Mouse (Mus musculus) kidney, adult 8-10 months (tissue): ENCODE data around the gene Satb2.

Source experiments
- DNase-seq, 2 experiments: peaks; one replicate each; pipeline ENCODE4 v3.0.0; 2022

The Satb2 gene

GRCm38 (mm10) chr1:56972950-56973592 lies 5.4 kb downstream of the Satb2 start:
- peak; percentile 89 to 96 for DNase-seq

- peak in 1 of 2 experiments; percentile 42 for DNase-seq
These were observed 6.0 kb downstream of the Satb2 start for GRCm38 (mm10) chr1:56972251-56972949.

- no peak for DNase-seq
These were observed 6.6 kb downstream of the Satb2 start for GRCm38 (mm10) chr1:56971942-56972250.

GRCm38 (mm10) chr1:56971441-56971861 lies 7.0 kb downstream of the Satb2 start:
- no peak for DNase-seq

- DNase-seq: no peak
These were observed 7.7 kb downstream of the Satb2 start for GRCm38 (mm10) chr1:56970740-56971141.

- DNase-seq: peak; percentile 59 to 71
These were observed 8.8 kb downstream of the Satb2 start for GRCm38 (mm10) chr1:56969364-56970360.

- DNase-seq: no peak
These were observed 12.4 kb downstream of the Satb2 start for GRCm38 (mm10) chr1:56965879-56966579.

GRCm38 (mm10) chr1:56964493-56964892 lies 14.0 kb downstream of the Satb2 start:
- DNase-seq: no peak

GRCm38 (mm10) chr1:56963291-56963690 lies 15.2 kb downstream of the Satb2 start:
- no peak for DNase-seq

- no peak for DNase-seq
These were observed 19.5 kb downstream of the Satb2 start for GRCm38 (mm10) chr1:56958996-56959395.

- no peak for DNase-seq
These were observed 20.5 kb downstream of the Satb2 start for GRCm38 (mm10) chr1:56957942-56958341.

- DNase-seq: no peak
These were observed 21.6 kb downstream of the Satb2 start for GRCm38 (mm10) chr1:56956811-56957210.

- no peak for DNase-seq
These were observed 22.7 kb downstream of the Satb2 start for GRCm38 (mm10) chr1:56955739-56956085.

GRCm38 (mm10) chr1:56955055-56955738 lies 23.3 kb downstream of the Satb2 start:
- no peak for DNase-seq

- no peak for DNase-seq
These were observed 24.9 kb downstream of the Satb2 start for GRCm38 (mm10) chr1:56953538-56953937.

- DNase-seq: no peak
These were observed 26.5 kb downstream of the Satb2 start for GRCm38 (mm10) chr1:56951980-56952379.

- DNase-seq: no peak
These were observed 26.9 kb downstream of the Satb2 start for GRCm38 (mm10) chr1:56951525-56951924.

GRCm38 (mm10) chr1:56939432-56939831 lies 39.0 kb downstream of the Satb2 start:
- no peak for DNase-seq

- DNase-seq: no peak
These were observed 40.0 kb downstream of the Satb2 start for GRCm38 (mm10) chr1:56938432-56938831.

GRCm38 (mm10) chr1:56936554-56936953 lies 41.9 kb downstream of the Satb2 start:
- DNase-seq: no peak

GRCm38 (mm10) chr1:56933821-56934220 lies 44.6 kb downstream of the Satb2 start:
- DNase-seq: no peak

- DNase-seq: no peak
These were observed 48.4 kb downstream of the Satb2 start for GRCm38 (mm10) chr1:56930096-56930495.
